Mouse (Mus musculus) CH12F3 (cell line): ENCODE results near the gene Inhbb.

ENCODE experiments used
- in situ Hi-C: fragments of 300-500 bp; cut with MboI; formaldehyde crosslinking; loops from 2 replicates; pipeline ENCODE4 v1.14.3; 2020; ENCODE audit warnings: low sequenced_read_pairs

The Inhbb gene

DNA sequence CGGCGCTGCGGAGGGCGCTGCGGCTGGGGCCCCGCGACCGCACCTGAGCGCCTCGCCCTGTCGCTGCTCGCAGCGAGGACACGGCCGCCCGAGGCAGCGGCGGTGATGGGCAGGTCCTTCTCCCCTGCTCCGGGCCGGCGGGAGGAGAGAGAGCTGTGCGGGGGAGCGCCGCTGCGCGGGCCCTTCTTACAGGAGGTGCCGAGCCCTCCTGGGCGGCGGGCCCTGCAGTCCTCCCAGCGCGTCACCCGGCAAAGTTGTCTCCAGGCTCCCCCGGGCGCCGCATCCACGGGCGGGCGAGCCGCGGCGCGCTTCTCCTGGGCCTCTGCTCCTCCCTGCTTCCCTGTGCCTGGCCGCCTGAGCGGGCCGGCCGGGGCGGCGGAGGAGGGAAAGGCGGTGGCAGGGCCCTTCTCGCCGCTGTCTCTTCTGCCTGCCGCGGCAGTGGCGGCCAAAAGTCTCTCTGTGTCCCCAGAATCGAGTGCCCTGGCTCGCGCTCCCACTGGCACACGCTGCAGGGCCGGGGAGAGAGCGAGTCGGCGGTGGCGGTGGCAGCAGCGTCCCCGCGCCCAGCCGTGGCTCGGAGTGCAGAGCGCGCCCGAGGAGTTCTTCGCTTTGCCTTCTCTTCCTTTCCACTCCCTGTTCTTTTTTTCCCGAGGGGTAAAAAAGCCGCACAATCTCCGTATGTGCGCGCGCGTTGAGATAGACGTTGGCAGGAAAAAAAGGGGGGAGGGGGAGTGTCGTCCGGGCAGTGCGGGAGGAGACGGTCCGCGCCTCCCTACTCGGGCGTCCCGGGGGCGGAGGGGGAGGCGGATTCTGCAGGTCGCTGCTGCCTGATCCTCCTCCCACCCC, at the start of gene Inhbb:
TSS of gene Inhbb (minus strand) at position 673 of the 846 bp plus-strand sequence.
- in situ Hi-C loops = no loop called here

DNA sequence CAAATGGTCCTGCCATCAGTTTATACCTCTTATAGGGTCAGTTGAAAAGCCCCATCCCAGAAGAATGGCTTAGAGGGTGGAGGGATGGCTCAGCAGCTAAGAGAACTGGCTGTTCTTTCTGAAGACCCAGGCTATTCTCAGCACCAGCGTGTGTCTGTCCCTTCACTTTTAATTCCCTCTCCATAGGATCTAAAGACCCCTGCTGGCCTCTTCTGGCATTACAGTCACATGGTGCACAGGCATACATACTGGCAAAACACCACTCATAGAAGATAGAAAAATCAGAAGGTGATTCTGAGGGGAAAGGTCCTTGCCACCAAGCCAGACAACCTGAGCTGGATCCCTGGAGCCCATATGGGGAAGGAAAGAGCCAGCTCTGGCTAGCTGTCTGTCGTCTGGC, 41.3 kb upstream of the Inhbb start:
- in situ Hi-C loops = no loop called here

DNA sequence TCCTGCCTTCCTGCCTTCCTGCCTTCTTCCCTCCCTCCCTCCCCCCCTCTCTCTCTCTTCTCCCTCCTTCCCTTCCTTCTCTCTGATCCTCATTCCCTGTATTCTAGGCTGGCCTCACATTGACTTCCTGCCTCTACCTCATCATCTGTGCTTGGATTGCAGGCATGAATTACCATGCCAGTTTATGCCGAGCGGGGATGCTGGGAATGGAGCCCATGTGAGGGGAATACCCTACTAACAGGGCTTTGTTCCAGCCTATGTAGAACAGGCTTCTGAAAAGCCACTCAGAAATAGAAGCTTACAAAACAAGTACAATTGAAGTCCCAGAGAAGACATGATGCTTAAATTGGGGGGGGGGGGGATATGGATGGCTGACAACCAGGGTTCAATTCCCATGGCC, 38.0 kb upstream of the Inhbb start:
- in situ Hi-C loops = no loop called here

DNA sequence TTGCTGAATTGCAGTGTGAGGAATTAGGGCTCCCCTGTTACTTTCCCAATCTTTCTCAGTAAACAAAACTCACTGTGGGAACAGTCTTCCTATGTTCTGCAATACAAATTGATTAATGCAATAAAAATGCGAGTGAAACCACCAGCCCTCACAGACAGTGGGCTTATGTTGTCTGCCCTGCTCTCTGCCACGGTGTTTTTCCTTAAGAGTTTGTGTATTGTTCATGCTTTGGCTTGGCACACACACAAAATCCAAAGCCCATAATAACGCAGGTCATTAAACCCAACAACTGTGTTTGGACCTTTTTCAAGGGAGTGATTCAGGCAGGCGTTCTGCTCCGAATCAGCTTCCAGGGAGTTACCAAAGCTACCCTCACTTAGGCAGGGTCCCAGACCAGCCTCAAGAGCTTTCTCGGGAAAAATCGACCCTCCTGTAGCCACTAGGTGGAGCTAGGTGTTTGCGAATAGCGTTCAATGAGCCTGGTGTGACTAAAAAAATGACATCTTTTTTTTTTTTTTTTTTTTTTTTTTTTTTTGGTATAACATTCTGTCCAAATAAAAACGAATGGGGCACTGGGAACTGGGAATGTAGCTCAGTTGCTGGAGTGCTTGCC, 36.1 kb upstream of the Inhbb start:
- in situ Hi-C loops = no loop called here

DNA sequence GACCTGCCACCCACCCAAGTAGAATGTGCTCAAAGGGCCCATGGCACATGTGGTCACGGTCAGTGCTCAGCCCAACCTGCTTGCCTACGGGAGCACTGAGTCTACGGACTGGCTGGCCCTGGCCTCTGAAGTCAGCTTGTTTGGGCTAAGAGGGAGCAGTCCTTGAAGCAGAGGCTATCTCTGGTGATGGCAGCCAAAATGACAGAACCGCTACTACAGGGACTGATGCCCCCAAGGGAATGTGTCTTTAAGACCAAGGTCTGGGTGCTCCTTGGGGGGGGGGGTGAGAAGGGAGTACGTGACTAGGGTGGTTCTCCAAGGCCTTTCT, 35.4 kb upstream of the Inhbb start:
- in situ Hi-C loops = no loop called here

DNA sequence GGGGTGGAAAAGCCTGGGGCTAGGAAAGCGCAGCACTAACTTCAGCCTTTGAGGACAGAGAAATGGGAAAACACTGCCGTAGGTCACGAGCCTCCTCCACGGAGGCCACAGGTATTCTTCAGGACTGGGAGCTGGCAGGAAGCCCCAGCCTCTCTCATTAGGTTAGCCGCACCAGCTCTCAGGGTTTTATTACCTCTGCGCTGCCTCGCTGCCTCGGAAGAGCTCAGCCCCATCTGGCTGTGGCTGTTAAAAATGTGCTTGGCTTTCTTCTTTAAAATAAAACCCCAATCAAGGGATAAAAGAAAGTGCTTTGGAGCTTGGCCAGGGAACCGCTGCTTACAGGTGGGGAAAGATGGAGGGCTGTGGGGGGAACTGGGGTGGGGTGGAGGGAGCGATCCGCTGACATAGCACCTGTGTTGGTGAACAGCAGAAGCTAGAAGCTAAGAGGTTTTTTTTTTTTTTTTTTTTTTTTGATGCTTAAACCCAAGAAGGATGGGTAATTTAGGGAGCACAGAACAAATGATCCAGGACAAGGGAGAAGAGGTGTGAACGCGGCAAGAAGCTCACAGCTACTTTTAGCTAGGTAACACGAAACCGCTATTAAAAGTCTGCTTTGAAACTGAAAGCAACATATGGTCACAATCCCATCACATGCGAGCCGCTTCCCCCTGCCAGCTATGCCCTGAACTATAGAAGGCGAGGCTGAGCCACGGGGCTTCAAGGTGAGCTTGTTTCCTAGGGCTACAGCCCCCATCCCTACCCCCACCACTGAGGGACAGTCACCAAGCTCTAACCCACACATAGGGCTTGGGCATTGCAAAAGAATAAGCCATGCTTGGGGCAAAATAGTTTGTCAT, 34.9 kb upstream of the Inhbb start:
- in situ Hi-C loops = no loop called here

DNA sequence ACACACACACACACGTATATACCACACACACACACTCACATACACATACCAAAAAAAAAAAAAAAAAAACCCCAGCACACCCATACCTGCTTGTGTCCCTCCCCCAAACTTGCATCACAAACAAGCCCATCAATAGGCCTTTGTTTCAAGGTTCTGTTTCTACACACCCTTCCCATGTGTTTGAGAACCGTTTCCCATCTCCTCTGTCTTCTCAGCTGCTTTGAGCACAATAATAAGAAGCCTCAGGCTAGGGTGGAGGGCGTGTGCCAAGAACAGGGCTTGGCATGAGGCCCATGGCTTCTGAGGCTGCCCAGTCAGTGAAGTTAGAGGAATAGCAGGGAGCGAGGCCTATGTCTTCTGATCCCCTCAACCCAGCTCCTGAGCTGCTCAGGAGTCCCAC, 31.7 kb upstream of the Inhbb start:
- in situ Hi-C loops = no loop called here

DNA sequence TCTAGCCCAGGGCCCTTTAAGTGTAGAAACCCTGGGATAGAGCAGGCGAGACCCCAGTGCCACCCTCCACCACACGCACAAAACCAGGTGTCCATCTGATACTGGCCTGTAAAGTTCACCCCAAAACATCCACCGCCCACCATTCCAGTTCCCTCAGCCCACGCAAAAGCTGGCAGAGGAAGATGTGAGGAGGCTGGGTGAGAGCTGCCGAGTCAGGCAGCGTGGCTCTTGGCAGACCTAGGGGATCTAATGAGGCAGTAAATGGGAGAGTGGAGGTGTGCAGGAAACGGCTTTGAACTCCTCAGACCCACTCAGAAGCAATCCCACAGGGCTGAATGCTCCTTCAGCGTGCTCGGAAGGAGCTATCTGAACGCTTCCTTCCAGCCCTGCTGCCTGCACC, 29.4 kb upstream of the Inhbb start:
- in situ Hi-C loops = no loop called here

DNA sequence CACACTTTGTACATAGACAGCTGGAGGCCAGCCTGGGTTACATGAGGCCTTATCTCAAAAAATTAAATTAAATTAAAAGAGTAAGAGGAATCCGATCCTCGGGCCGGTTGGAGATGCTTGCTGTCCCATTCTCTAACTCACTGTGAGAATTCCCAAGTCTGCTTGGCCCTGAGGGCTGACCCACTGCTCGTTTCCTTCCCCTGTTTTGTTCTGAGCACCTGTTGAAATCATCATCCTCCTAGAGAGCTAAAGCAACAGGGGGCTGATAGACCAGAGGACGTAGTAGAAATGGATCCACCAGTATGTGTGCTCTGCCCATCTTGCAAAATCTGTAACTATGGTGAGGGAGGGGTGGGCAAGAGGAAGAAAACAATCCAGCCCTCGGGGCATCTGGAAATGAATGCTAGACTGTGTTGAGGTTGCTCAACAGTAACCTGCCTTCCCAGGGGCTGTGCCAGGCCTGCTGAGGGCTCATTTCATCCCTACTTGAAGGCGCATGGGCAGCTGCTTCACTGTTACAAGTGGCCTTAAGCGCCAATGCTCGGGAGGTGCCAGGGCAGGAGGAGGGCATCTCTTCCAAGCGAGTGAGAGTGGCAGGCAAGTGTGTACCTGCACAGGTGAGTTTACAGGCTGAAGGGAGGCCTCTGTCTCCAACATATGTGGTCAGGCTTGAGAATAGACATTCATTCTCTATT, 28.8 kb upstream of the Inhbb start:
- in situ Hi-C loops = no loop called here

DNA sequence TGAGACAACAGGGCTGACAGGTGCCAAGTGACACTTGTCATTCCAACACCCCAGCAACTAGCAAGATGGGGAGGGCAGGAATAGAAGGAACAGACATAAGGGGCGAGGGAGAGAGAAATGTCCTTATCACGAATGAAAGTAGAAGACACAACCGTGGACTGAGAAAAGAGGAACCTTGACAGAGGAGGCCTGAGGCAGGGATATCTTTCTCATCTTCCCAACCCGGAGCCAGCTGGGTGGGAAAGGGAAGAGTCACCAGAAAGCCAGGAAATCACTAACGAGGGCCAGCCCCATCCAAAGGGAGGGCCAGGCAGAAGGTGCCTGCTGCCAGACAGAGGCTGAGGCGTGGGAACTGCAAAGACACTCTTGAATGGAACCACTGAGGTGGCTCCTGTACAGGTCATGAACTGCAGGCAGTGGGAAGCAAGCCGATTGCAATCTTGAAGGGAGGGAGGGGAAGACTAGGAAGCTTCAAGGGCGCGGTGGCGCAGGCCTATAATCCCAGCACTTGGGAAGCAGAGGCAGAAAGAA, 24.8 kb upstream of the Inhbb start:
- in situ Hi-C loops = no loop called here

DNA sequence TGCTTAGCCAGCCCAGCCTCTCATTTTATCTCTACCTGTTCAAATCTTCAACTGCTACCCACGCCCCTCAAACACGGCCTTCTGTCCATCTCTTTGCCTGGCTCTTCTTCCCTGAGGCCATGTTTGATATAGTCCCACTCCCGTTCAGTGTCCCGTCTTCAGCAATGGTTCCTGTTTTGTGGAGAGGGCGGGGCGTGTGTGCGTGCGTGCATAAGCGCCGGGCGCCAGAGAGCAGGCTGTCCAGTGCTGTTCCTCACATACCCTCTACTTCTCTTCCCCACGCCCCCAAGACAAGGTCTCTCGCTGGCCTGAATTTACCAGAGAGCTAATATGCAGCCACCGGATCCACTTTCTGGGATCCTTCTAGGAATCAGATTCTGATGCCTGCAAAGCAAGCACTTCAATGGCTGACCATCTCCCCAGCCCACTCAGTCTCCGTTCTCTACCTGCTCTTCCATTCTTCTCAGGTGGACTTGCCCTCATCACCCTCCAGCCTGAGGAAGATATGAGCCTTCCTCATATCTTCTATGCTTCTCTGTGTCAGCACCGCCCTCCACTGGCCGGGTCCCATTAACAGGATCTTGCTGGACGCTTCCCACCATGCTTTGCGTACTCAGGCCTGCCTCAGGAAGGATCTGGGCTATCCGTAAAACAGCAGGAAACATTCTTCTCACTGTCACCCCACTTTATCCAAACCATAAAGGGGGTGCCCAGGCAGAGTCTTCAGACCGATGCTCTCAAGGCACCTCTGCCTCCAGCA, 21.7 kb upstream of the Inhbb start:
- in situ Hi-C loops = no loop called here

DNA sequence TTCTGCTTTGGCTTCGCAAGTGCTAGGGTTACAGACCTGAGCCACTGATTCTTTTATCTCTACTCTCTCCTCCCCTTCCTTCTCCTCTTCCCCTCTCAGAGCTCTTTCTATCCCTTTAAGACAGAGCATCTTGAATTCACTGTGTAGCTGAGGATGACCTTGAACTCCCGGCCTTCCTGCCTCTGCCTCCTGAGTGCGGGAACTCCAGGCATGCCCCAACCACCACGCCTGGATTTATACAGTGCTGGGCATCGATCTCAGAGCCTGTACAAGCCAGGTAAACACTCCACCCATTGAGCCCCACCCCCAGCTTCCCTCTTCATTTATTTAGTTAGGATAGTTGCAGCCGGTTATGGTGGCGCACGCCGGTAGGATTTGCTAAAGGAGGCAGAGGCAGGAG, 20.9 kb upstream of the Inhbb start:
- in situ Hi-C loops = no loop called here

DNA sequence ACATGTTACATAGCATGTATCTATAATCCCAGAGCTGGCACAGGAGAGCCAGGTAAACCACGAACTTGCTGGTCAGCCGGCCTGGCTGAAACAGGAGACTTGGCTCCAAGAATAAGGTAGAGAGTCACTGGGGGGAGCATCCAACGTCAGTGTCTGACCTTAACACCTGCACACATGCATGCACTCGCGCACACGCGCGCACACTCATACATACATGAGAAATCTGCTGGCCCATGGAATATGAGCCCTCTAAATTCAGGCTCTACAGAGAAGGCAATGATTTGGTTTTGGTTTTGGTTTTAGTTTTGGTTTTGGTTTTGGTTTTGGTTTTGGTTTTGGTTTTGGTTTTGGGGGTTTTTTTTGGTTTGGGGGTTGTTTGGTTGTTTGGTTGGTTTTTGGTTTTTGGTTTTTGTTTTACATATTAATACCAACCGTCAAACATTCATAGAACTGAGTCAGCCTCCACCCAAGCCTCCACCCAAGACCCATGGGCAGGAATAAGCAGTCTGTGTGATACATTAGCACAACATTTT, 16.1 kb upstream of the Inhbb start:
- in situ Hi-C loops = no loop called here

DNA sequence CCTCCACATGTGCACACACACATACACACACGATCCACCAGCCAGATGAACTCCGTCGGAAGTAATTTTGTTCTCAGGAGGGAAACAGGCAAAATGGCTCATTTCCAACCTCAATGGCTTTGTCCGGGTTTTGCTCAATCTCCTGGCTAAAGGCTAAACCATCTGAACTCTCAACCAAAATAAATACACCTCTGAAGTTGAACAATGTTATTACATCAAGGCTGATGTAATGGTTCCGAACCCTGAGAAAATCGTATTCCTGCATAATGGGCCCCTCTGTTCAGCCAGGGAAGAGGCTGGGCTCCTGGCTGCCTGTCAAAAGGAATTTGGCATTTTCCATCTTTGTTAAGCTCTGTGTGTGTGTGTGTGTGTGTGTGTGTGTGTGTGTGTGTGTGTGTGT, 15.4 kb upstream of the Inhbb start:
- in situ Hi-C loops = no loop called here

DNA sequence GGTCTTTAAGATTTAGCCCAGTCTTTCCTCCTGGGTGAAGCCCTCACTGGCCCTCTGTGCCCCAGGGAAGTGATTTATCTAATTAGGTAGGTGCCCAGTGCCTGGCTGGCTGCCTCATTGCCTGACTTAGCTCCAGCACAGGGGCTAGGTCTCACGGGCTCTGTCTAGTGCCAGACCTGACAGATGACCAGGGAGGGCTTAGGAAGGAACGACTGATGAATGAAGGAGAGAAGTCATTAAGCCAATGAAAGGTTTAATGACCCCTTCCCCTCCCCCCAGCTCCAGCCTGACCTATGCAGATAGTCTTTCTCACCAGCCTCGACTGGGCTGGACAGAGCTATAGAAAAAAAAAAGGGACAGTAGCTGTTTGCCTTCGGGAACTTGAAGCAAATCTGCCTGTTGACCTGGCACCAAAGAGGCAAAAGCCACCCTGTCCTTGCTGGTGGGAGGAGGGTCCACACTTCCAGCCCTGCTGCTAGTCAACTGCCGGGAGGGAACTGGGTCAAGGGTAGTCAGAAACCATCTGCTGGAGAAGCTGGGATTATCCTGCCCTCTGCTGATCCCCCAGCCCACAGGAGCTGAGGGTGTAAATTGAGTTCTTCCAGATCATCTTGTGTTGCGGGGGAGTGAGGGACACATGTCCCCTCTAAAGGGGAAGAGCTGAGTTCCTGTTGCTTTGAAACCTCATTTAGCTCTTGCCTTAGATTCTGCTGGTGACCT, 2.3 kb upstream of the Inhbb start:
- in situ Hi-C loops = no loop called here

DNA sequence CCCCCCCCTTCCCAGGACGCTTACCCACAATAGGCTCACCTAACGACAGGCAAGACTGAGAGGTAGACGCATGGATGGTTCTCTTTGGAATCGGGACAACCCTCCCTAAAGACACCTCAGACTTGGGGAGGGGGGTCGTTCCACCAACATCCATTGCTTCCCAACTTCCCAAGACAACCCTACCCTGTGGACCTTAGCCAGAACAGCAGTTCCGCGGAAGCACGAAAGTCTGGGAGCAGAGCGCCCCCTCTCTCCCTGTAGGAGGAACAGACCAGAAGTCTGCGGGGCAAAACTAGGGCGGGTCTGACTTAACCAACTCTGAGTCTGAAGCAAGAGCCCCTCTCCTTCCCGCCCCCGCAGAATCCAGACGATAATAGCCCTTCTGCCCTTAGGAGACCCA, 1.5 kb upstream of the Inhbb start:
- in situ Hi-C loops = no loop called here

DNA sequence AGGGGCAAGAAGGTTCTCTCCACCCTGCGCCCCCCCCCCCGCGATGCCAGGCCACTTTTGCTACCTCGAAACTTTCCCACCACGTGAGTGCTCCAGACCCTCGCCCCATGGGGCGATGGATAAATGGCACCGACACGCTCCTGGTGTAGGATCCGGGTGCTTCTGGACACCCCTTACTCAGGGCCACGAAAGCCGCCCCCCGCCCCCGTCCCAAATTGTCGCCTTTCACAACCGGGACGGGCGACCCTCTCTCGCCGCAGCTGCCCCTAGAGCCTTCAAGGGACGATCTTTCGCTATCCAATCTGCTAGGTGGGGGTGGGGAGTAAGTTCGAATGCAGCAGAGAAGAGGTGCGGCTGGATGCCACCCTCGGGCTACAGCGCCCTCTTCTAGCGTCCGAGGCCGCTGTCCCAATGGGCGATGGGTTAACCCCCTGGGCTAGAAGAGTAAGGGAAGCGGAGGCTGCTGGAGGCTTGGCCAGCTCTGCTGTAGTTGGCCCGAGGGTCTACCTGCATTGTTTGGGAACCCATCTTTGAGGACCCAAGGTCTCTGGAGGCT, 490 bp upstream of the Inhbb start:
- in situ Hi-C loops = no loop called here

DNA sequence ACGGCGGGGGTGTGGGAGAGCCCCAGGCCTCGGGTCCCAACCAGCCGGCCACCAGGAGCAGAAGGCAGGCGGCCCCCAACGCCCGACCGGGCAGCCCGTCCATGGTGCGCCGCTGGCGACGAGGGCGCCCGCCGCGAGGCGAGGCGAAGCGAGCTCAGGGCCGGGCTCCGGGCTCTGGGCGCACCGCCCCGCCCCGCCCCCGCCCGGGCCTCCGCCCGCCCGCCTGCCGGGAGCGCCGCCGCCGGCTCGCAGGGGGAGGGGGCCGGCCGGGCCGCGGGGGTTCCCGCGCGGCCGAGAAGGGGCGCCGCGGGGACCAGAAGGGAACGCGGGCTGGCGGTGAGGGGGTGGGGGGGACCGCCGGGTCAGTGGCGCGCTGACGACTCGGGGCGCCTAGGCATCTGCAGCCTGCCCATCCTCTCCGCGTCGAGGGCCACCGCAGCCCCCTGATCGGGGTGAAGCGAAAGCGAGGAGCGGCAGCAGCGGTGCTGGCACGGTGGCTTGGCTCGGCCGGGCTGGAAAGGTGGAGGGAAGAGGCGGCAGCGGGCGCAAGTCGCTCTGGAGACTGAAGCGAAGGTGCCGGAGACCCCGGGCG, 968 bp downstream of the Inhbb start:
- in situ Hi-C loops = no loop called here
